Mouse (Mus musculus) effector memory CD4-positive, alpha-beta T cell, adult 5 months (primary cell): ENCODE measurements around the gene Mrpl17. TPM values are rescaled to one million over a fixed set of nuclear protein-coding genes. Genes with fewer than 3 reads are reported as not detected.

Experiments used
- polyA plus RNA-seq: library from polyadenylated mRNA; unstranded; fragments of 100-300 nt; shearing (Covaris generic); gene quantifications from one replicate; pipeline ENCODE4 v1.2.1, GENCODE M21; 2017

Gene Mrpl17
- 63.2 TPM for polyA plus RNA-seq

DNA sequence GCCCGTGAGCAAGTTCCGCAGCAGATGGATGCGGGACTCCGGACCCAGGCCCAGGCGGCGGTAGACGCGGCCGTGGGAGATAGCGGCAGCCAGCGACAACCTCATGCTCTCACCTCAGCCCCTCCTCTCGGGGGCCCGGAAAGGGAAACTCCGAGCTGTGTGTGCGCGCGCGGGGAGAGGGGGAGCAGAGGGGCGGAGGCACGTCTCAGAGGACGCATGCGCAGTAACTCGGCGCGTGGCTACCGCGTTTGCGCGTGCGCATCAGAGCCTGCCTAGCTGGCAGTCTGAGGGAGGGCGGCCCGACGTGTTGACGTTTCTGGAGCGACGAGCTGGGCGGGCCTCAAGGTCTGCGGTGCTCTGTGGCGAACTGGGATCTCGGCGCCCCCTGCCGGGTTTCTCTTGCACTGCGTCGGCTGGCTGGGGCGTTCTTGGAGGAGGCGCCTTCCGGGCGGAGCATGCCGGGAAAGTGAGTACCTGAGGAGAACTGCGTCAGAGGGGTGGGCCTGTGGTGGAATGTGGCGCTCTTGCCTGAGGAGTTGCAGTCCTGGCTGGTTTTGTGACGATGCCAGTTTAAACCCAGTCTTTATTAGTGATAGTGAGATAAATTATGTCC lies at the start of gene Mrpl17:
Gene Mrpl17 (minus strand): TSS at position 223 of the 613 bp plus-strand sequence.

DNA sequence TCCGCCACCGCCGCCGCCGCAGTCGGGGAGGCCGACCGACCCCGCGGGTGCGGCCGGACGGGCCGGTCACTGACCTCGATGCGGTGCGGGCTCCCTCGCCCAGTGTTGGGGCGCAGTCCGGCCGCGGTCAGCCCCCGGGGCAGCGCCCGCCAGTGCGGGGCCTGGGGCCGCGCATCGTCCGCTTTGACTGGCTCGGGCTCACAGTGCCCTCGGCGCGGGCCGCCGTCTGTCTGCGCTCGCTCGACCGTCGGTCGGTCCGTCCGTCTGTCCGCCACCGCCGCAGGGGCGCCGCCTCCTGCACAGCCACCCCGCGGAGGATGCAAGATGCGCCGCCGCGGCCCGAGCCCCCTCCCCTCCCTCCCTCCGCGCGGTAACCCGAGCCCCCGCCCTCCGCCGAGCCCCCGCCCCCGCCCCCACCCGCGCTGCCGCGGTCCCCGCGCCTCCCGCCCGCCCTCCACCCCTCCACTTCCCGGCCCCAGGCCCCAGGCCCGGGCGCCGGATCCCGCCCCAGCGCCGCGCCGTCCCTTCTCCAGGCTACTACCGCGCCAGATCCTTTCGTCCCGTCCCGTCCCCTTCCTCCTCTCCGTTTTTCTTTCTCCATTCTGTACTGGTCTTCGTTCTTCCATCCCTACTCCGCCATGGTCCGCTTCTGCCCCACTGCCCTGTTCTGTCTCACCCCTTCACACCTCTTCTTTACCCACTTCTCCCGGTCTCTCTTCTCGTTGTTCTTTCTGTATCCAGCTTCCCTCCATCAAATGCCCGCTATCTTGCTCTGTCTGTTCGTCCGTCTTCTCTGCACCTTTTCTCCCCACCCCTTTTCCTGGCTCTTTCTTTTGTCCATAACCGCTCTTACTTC lies 23.4 kb downstream of the Mrpl17 start, which contains the start of gene Dchs1:
Gene Dchs1 (minus strand): TSS at position 370 of the 856 bp plus-strand sequence.

Other genes with a start within 250 kb of the Mrpl17 start
- gene Apbb1, start 229.4 kb downstream of the Mrpl17 start, polyA plus RNA-seq = 4.1 TPM
- gene Hpx, start 211.0 kb downstream of the Mrpl17 start, polyA plus RNA-seq = not detected
- gene Trim3, start 177.5 kb downstream of the Mrpl17 start, polyA plus RNA-seq = 6.5 TPM
- 92.3 TPM for gene Timm10b, start 171.0 kb downstream of the Mrpl17 start, polyA plus RNA-seq
- 15.5 TPM for gene Arfip2, start 170.7 kb downstream of the Mrpl17 start, polyA plus RNA-seq
- gene Gm45799, start 170.5 kb downstream of the Mrpl17 start, polyA plus RNA-seq = 5.0 TPM
- gene Dnhd1, start 160.3 kb downstream of the Mrpl17 start, polyA plus RNA-seq = 0.47 TPM
- gene Ilk, start 74.5 kb downstream of the Mrpl17 start, polyA plus RNA-seq = 116 TPM
- gene Rrp8, start 73.7 kb downstream of the Mrpl17 start, polyA plus RNA-seq = 16.6 TPM
- 283 TPM for gene Taf10, start 66.7 kb downstream of the Mrpl17 start, polyA plus RNA-seq
- 66.6 TPM for gene Tpp1, start 58.9 kb downstream of the Mrpl17 start, polyA plus RNA-seq
- not detected for gene Dchs1, start 23.4 kb downstream of the Mrpl17 start, polyA plus RNA-seq
- gene Gm4070, start 142.9 kb upstream of the Mrpl17 start, polyA plus RNA-seq = 93.5 TPM